Mouse (Mus musculus) lung, embryonic 14.5 days (tissue): Measurements from ENCODE around the gene Rufy3. TPM values are rescaled to one million over a fixed set of nuclear protein-coding genes. Genes with fewer than 3 reads are reported as not detected.

ENCODE experiments used
- ATAC-seq: fragments of 200-750 bp; cut with Nextera tagmentation; 2 replicates; pipeline ENCODE4 v1.8.0; 2017; ENCODE audit warnings: mild to moderate bottlenecking, moderate TSS enrichment, moderate library complexity; ENCODE audit not compliant: insufficient read depth
- DNase-seq: peaks from one replicate; pipeline ENCODE4 v3.0.0-alpha.2; 2015
- H3K27ac ChIP-seq: fragments of 300-500 bp; sonication (generic); 2 replicates; pipeline ENCODE4 v1.5.1; 2014; ENCODE audit warnings: low read depth, mild to moderate bottlenecking, moderate library complexity
- H3K27me3 ChIP-seq: fragments of 300-500 bp; sonication (generic); 2 replicates; pipeline ENCODE4 v1.6.1; 2014; ENCODE audit warnings: low read length, control low read depth; ENCODE audit not compliant: insufficient read depth
- H3K36me3 ChIP-seq: fragments of 300-500 bp; sonication (generic); 2 replicates; pipeline ENCODE4 v1.6.1; 2014; ENCODE audit warnings: control low read depth; ENCODE audit not compliant: insufficient read depth
- H3K4me1 ChIP-seq: fragments of 300-500 bp; sonication (generic); 2 replicates; pipeline ENCODE4 v1.6.1; 2014; ENCODE audit warnings: antibody characterized with exemption, control low read depth; ENCODE audit not compliant: insufficient read depth
- H3K4me2 ChIP-seq: fragments of 300-500 bp; sonication (generic); 2 replicates; pipeline ENCODE4 v1.6.1; 2014; ENCODE audit warnings: mild to moderate bottlenecking
- H3K4me3 ChIP-seq: fragments of 300-500 bp; sonication (generic); 2 replicates; pipeline ENCODE4 v1.5.1; 2014; ENCODE audit warnings: low read depth, low read length
- H3K9ac ChIP-seq: fragments of 300-500 bp; sonication (generic); 2 replicates; pipeline ENCODE4 v1.6.1; 2014
- H3K9me3 ChIP-seq: fragments of 300-500 bp; sonication (generic); 2 replicates; pipeline ENCODE4 v1.6.1; 2016; ENCODE audit warnings: low read depth, low read length, control low read depth
- CTCF ChIP-seq: IDR thresholded peaks from 2 replicates; pipeline ENCODE4 v1.5.1; 2016; ENCODE audit warnings: antibody characterized with exemption, low read depth
- WGBS: fragments of 180-500 bp; shearing (Covaris S2); extraction: QIAGEN DNeasy Blood & Tissue Kit; methylation state at CpG from one replicate; pipeline ENCODE4 v1.1.7; 2014; 5-methylcytosine and 5-hydroxymethylcytosine counted together
- polyA plus RNA-seq: library from polyadenylated mRNA; unstranded; fragments of >200 nt; fragmentation: Nextera tagmentation; extraction: Ambion mirVana; gene quantifications from 2 replicates; pipeline ENCODE4 v1.2.1, GENCODE M21; 2014

The Rufy3 gene
- polyA plus RNA-seq, 1 experiment from 2014 or later = 14.0 TPM

GRCm38 (mm10) chr5:88685745-88686299 lies 121.0 kb downstream of the Rufy3 start:
- TF ChIP-seq CTCF = no peak
- H3K4me3 ChIP-seq = no peak overlapping the region
- no peaks in the 10 kb centered on the region for H3K4me1 ChIP-seq

GRCm38 (mm10) chr5:88687996-88688406 lies 123.2 kb downstream of the Rufy3 start:
- Histone ChIP-seq H3K4me3 (no peak overlapping the region), H3K27me3 (no peaks in the 10 kb centered on the region), H3K27ac (no peak overlapping the region), H3K36me3 (no peaks in the 10 kb centered on the region), H3K9me3 (no peaks in the 10 kb centered on the region), H3K9ac (no peak overlapping the region), H3K4me1 (no peaks in the 10 kb centered on the region), H3K4me2 (no peak overlapping the region)
- 75% methylated on average over 8 of the region's 8 CpGs for WGBS
- no peak for DNase-seq
- TF ChIP-seq CTCF = no peak
- ATAC-seq = no peak

More at GRCm38 (mm10) chr5:88685745-88686299, 121.0 kb downstream of the Rufy3 start:
- H3K4me2 ChIP-seq = no peak overlapping the region
- WGBS = 33% methylated on average over 6 of the region's 6 CpGs
- DNase-seq (no peak), ATAC-seq (no peak)
- H3K9ac ChIP-seq = no peak overlapping the region
- no peaks in the 10 kb centered on the region for H3K27me3 ChIP-seq
- no peak overlapping the region for H3K27ac ChIP-seq
- H3K36me3 ChIP-seq = no peaks in the 10 kb centered on the region
- H3K9me3 ChIP-seq = no peaks in the 10 kb centered on the region

- TF ChIP-seq CTCF = no peak
- DNase-seq (peak; percentile 62), ATAC-seq (peak; percentile 74)
- H3K9ac ChIP-seq = no peak overlapping the region
- no peaks in the 10 kb centered on the region for H3K9me3 ChIP-seq
- H3K4me2 ChIP-seq = no peak overlapping the region
- no peaks in the 10 kb centered on the region for H3K36me3 ChIP-seq
- WGBS = 65% methylated on average over 15 of the region's 15 CpGs
- no peaks in the 10 kb centered on the region for H3K27me3 ChIP-seq
- no peak overlapping the region for H3K4me3 ChIP-seq
- no peak overlapping the region for H3K27ac ChIP-seq
- no peaks in the 10 kb centered on the region for H3K4me1 ChIP-seq
These were observed 123.8 kb downstream of the Rufy3 start for GRCm38 (mm10) chr5:88688583-88689187.

- no peaks in the 10 kb centered on the region for H3K36me3 ChIP-seq
- no peaks in the 10 kb centered on the region for H3K4me1 ChIP-seq
- H3K27ac ChIP-seq = no peak overlapping the region
- whole genome bisulfite sequencing = 74% methylated on average over 3 of the region's 3 CpGs
- no peaks in the 10 kb centered on the region for H3K27me3 ChIP-seq
- H3K4me2 ChIP-seq = no peak overlapping the region
- ATAC-seq = peak; percentile 52; the same call in 1 of the 2 replicates
- DNase-seq = peak; percentile 77
- H3K9me3 ChIP-seq = no peaks in the 10 kb centered on the region
- peak; percentile 52 for TF ChIP-seq CTCF
- no peak overlapping the region for H3K4me3 ChIP-seq
- H3K9ac ChIP-seq = no peak overlapping the region
These were observed 124.6 kb downstream of the Rufy3 start for GRCm38 (mm10) chr5:88689279-88689938.

GRCm38 (mm10) chr5:88690681-88691505 lies 126.1 kb downstream of the Rufy3 start:
- H3K36me3 ChIP-seq = no peaks in the 10 kb centered on the region
- no peaks in the 10 kb centered on the region for H3K4me1 ChIP-seq
- H3K27ac ChIP-seq = no peak overlapping the region
- H3K4me3 ChIP-seq = no peak overlapping the region
- ATAC-seq (no peak), DNase-seq (no peak)
- H3K27me3 ChIP-seq = no peaks in the 10 kb centered on the region
- no peak overlapping the region for H3K4me2 ChIP-seq
- WGBS = 30% methylated on average over 10 of the region's 10 CpGs
- H3K9ac ChIP-seq = no peak overlapping the region
- no peaks in the 10 kb centered on the region for H3K9me3 ChIP-seq
- no peak for TF ChIP-seq CTCF

GRCm38 (mm10) chr5:88691506-88692095 lies 126.8 kb downstream of the Rufy3 start:
- Histone ChIP-seq H3K4me3 (no peak overlapping the region), H3K4me1 (no peaks in the 10 kb centered on the region), H3K27me3 (no peaks in the 10 kb centered on the region), H3K27ac (no peak overlapping the region), H3K36me3 (no peaks in the 10 kb centered on the region), H3K4me2 (no peak overlapping the region), H3K9ac (no peak overlapping the region), H3K9me3 (no peaks in the 10 kb centered on the region)
- DNase-seq (no peak), ATAC-seq (no peak)
- TF ChIP-seq CTCF = no peak
- WGBS = 55% methylated on average over 6 of the region's 6 CpGs
